Mouse (Mus musculus) CD4-positive, CD25-positive, alpha-beta regulatory T cell, adult 4 months (primary cell): ENCODE measurements at regions not wholly inside any gene's neighbourhood (a gene's known extent, or its start where the extent isn't known, plus 50 kb on each side); places are given as distances from the start of the nearest gene placed in this dataset.

Experiments used
- ATAC-seq: one replicate; pipeline ENCODE4 v1.8.0; 2017

- peak; percentile 95 for ATAC-seq
These were observed 348.4 kb upstream of the Hs3st5 start for GRCm38 (mm10) chr10:36158061-36158691.
